Mouse (Mus musculus) v-Abl transformed pro-B cells (cell line): ENCODE data around the gene Map2k5.

Experiments
- in situ Hi-C, 2 experiments: fragments of 400-800 bp; cut with MboI; formaldehyde crosslinking; loops; one replicate each; pipeline ENCODE4 v1.15.1; 2025; ENCODE audit not compliant: unreplicated experiment in 2 of 2

Gene Map2k5

DNA sequence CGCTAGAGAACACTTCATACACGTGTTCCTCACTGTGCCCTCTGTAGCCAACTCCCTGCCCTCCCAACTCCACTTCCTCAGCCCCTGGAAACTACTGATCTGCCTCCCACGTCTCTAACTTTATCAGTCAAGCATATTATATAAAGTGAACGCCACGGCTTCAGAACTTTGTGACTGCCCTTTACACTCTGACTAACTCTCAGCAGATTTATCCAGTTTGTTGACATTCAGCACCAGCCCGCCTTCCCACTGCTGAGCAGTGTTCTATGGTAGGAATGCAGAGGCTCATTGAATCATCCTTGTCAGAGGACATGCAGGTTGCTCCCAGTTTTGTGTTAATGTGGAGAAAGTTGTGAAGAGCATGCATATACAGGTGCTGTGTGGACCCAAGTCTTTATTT, 103.9 kb downstream of the Map2k5 start:
- in situ Hi-C loops: no loop called here

DNA sequence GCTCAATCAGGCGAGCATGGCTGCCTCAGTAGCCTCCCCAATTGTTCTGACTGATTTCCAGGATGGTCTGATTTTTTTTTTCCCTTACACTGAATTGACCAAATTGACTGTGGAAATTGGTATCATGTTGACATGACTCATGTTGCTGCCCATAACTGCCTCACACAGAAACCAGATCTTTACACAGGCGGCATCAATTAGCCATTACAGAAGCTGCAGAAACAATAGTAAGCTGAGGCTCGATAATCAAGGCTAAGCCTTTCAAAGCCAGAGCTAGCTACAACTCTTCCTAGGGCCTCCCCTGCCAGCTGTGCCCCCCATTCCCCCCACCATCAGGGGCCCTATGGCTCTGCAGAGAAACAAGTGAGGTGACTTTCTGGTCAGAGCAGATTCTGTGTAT, 107.9 kb downstream of the Map2k5 start:
- in situ Hi-C loops: no loop called here

DNA sequence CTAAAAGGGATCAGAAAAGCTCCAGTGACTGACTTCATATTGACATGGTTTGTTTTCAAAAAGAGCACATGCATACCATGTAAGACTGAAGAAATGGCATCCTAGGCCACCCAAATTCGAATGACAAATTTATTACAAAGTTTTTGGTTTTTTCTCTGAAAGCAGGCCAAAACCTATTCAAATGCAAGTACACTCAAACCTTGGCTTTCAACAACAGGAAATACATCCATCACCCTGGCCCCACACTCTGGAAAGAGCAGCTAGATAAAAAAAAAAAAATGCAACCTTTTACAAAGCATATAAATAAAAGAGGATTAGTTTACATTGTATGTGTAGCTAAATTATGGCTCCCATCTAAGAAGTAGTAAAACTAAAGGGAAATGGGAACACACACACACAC, 114.5 kb downstream of the Map2k5 start:
- in situ Hi-C loops: no loop called here

DNA sequence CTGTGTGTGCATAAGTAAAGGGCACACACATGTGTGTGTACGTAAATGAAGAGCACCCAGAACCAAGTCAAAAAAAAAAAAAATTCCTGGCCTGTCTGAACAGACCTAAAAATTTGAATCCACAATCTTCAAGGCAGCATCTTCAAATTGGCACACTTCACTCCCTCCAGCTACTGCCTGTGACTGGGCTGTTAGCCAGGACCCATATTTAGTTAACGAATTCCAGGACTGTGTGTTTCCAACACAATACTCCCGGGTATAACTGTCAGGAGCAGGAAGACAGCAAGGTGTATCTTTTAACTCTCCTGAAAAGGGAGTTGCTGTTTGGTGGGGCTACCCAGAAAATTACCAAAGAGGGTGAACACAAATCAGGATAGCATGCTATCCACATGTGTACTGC, 118.9 kb downstream of the Map2k5 start:
- in situ Hi-C loops: no loop called here

DNA sequence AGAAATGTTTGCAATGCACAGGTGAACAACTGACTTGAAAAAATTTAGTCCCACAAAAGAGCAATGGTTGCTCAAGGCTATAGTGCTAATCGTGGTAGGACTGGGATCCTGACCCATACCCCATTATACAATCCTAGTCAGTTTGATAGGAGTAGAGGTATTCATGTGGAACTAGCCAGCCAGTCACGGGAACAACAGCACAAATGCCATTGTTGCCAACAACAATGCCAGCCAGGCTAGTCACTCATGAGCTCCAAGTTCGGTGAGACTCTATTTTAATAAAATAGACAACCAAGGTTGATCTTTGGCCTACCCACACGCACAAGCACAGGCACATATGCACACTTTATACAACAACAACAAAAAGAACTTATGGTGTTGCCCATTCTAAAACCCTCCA, 120.0 kb downstream of the Map2k5 start:
- in situ Hi-C loops: no loop called here

DNA sequence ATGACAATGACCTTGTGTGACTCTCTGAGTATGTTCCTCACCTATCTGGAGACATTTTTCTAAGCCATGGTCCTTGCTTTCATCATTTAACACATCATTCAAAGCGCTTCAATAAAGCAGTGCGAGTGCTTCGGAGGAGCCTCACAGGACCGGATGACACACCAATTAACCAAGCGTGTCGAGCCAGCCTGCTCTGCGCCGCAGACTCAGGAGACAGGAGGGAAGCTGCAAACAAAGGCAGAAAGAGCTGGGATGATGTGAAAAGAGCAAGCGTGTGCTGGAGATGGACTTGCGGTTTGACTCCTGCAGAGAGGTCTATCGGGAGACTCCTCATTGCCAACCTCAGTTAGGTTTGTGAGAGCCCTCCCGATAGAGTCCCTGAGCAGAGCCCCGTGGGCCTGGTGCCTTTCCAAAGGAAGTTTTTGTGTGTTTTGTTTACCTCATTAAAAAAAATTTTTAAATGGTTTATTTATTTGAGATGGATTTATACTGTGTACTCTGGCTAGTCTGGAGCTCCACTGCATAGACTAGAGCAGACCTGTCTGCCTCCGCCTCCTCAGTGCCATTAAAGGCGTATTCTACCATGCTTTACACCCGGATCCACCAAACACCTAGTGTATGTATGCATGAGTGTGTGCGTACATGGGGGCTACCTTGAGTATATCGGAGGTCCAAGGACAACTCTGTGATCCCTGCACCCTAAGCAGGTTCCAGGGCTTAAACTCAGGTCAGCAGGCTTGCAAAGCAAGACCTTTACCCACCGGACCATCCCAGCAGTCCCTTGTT, 126.7 kb downstream of the Map2k5 start:
- in situ Hi-C loops: no loop called here

DNA sequence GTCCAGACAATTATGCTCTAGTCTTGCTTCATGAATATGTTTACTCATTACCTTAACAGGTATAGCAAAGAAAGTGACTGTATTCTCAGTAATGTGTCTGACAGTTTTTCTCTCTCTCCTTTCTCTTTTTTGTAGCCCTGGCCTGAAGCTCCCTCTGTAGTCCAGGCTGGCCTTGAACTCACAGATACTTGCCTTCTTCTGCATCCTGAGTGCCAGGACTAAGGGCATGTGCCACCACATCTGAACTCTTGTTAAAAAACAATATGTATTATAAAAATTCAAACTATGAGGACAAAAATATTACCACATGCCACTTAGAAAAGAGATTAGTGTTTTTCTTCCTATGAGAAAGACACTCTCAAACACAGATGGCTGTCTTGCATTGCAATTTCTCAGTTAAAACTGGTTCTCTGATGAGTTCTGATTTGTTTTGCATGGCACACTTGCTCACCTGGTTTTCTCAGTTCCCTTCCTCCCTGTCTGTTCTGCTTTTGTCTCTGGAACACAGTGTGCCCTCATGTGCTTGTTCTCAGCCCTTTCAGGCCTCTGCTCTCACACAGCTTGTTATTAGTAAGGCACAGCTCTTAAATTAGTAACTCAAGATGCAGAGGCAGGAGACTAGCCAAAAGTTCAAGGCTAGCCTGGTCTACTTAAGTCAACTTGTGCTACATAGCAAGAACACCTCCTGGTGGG, 129.5 kb downstream of the Map2k5 start:
- in situ Hi-C loops: no loop called here

DNA sequence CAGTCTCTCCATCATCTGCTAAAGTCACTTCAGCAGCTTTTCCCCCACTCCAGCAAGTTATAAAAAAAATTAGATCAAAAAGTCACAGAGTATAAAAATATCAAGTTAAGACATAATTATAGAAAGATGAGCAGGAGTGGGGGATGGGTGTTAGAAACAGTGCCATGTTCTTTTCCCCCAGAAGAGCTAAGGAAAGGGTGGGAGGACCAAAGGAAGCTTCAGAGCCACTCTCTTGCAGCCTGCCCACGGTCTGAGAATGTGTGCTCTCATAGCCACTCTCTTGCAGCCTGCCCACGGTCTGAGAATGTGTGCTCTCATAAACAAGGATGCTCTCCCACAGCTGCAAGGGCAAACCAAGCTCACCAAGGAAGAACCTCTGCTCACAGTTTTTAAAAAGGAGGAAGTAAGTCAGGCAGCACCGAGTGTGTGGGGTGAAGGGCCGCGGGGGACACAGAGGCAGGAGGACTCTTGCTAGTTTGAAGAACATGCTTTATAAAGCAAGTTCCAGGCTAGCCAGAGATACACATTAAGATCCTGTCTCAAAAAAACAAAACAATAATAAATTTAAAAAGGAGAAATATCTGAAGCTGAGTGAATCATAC, 131.0 kb downstream of the Map2k5 start:
- in situ Hi-C loops: no loop called here

DNA sequence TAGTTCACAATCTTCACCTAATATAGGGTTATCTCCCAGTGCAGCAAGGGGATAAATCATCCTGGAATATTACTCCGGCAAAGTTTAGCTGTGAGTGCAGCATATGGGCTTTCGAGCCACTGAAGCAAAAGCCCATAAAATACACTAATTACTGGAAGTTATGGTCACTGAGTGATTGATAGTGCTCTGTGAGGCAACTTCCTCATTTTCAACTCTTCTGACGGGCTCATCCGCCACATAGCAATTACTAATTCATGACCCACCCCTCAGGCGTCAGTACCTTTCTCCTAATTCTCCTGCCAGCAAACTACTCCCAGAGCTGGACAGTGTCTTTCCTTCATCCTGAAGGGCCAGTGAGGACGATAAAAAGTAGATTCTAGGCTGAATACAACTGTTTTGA, 135.7 kb downstream of the Map2k5 start:
- in situ Hi-C loops: no loop called here

DNA sequence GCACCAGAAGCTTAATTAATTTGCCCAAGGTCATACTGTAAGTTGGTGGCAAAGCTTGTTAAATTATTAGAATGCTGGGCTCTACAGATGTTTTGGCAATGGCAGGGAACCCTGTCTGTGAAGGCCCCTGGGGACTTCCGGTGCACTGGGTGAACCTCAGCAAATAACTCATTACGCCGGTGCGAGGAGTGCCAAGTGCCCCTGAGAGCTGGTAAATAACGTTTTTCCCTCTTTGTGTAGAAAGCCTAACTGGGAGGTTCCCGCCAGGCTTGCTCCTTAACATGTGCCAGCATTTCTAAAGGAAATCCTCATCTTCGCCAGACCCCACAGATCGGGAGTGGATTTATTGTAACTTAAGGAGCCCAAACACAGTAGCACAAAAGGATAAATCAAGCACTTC, 136.5 kb downstream of the Map2k5 start:
- in situ Hi-C loops: no loop called here

DNA sequence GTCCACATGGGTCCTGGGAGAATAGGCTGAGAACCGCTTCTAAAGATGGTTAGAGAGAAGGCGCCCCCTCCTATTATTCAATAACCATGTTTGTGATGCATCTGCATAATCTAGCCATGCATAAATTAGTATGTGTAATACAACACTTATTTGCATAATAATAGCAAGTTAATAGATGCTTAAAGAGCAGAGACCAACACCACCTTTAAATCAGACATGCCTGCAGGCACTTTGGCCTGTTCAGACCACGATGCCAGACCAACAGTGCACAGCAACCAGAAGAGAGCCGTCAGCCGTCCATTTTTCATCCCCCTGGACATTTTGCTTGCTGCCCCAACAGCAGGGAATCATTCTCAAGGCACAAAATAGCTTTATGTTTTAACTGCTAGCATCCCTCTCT, 143.3 kb downstream of the Map2k5 start:
- in situ Hi-C loops: no loop called here

DNA sequence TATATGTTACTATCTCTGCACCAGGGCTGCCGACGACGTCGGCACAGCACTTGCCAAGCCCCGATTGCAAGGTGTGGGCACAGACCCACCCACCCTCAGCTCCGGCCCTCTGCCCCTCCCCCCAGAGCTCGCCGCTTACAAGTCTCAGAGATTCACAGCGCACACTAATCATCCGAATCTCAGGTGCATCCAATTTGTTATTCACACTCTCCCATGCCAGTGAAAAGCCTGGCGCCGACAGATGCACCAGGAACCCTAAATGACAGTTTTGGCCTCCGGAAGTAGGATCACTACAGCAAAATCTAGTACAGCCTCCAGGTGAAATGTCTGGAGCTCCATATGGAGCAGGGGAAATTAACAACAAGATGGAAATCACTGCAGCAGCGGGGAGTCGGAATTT, 147.4 kb downstream of the Map2k5 start:
- in situ Hi-C loops: no loop called here

DNA sequence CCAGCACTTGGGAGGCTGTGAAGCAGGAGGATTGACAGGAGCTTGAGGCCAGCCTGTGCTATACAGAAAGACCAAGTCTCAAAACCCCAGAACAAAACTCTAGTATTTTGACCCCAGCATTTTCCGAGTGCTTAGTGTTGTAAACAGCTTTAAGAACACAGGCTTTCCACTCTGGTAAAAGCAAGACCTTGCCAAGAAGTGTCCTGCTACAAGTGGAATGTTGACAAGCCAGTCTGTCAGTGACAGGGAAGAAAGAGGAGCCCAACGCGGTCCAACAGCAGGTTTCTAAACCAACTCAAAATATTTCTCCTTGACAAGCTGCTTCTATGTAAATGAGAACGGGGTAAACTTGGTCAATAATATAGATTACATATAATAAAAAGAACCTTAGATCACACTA, 148.6 kb downstream of the Map2k5 start:
- in situ Hi-C loops: no loop called here

DNA sequence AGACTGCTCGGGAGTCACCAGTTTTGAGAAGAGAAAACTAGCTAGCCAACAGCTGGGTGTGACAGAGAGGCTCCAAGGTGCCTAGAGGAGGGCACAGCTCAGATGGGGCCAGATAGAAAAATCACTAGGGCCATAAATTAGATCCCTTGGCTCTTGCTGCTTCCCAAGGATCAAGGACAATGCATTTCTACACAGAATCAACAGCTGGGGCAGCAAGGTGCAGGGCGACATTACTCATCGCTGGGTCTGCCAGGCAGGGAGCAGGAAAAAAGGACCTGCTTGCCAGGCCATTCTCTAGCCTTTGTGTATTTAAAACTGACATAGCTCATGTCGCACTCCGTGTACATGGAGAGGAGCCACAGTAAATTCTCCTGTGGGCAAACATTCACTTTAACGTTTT, 155.5 kb downstream of the Map2k5 start:
- in situ Hi-C loops: no loop called here

DNA sequence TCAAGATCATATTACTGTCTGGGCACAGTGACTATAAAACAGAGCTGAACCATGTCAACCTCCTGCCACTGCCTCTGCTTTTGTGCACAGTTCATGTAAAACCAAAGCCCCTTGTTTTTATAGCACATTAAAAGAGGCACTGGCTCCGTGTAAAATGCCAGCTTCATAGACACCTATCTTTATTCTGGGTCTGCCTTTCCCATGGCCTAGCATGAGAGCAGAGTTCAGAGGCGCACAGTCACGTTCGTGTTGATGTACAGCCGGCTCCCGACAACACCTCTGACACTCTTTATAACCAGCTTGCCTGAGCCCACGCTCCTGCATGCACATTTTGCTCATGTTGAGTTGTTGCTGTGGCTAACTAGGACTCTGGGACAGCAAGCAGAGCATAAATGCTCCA, 157.9 kb downstream of the Map2k5 start:
- in situ Hi-C loops: no loop called here

DNA sequence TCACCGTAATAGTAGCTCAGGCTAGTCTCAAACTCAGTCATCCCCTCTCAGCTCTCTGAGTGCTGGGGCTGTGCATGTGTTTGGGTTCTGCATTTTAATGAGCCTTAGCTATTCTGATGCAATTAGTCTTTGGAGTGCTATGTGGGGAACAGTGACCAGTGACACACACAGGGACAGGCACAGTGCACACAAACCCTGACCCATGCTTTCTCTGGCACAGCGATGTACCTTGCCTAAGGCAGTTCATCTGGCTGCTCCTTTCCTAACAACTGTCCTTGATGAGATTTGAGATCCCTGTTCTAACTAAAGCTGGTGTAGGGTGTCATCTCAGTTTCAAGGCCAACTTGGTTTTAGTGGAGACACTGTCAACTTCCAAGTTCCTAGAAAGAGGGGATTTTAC, 162.7 kb downstream of the Map2k5 start:
- in situ Hi-C loops: no loop called here

DNA sequence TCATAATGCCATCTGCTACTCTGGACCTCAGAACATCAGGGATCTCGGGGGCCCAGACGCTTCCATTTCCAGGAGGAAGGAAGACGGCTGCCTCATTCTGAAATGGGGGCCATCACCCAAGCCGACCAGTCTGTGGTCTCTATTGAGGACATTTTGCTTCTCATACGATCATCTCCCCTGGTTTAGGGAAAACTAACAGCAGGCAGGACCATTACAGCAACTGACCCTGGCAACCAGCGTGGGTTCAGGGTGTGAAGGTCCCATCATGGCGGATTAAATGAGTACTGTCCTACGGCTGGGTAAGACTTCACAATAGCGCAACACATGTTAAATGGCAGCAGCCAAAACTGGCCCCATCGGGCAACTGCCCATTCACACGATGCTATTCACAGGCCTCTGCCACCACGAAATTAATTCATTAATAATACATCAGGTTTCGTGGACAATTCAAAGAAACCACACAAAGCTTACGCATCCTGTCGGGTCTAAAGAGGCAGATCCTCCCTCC, 170.9 kb downstream of the Map2k5 start:
- in situ Hi-C loops: no loop called here

DNA sequence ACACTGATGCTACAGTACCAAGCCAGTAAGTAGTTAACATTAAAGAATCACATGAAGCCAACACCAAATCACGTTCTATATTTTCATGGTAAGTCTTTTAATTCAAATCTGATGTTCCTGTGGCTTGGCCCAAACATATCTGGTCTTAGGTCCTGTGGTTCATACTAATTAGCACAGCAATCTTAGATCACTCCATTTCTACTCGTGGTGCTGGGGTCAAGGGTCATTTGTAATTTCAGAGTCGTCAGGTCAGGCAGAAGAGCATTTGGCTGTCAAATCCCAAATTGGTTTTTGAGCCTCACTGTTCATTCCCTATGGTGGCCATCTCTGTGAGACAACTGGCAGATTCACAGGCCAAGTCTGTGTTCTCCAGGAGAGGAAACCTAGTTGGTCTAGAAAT, 174.2 kb downstream of the Map2k5 start:
- in situ Hi-C loops: no loop called here

DNA sequence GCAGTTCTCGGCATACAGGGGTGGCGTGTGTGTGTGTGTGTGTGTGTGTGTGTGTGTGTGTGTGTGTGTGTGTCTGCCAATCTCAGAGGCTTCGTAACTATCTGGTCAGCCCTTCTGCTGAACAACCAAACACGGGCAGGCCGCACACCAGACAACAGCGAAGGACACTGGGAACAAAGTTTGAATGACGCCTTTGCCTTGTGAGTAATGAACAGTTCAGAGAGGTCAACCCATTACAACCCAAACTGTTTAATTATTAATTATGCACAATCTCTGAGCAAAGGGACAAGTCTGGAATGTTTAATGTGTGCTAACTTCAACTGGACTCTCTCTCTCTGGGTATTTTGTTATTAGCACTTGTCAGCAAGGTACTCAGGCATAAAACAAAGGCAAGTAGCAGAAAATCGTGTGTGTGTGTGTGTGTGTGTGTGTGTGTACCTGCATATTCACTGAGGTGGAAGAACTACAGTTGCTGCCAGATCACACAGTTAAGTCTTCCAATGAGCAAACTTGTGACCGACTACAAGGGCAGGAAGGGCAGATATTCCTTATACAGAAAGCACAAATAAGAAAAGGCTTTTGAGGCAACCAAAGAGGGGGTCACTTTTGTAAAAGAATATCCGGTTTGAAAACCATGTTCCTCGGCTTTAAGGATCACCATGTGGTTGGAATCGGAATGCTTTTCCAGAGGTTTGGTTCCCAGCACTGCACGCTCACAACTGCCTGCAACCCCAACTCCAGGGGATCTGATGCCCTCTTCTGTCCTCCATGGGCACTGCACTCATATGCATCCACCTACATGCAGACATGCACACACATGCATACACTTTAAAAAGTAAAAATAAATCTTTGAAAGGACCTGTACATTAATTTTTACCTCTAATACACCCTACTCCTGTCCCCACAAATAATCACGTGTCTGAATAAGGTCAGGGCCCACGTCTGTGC, 176.1 kb downstream of the Map2k5 start:
- in situ Hi-C loops: no loop called here

DNA sequence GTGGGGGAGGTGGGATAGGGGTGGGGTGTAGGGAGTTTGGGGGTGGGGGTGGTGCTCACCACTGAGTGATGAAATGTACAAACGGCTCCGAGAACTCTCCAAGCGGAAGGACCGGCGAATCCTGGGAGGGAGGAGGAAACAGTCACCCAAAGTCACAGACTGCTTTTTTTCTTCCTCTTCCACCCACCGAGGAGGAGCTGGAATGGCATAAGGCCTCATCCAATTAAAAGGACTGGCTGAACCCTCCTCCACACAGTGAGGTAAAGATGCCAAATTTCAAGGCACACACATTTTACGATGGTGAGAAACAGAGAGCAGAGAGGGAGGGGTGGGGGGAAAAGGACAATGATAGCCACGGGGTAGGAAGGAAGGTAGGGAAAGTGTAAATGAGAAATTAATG, 180.4 kb downstream of the Map2k5 start:
- in situ Hi-C loops: no loop called here
